Mouse (Mus musculus) left cerebral cortex, postnatal 4 days (tissue): ENCODE results near the gene Chrnb1. TPM values are rescaled to one million over a fixed set of nuclear protein-coding genes. Genes with fewer than 3 reads are reported as not detected.

Experiments
- DNase-seq: peaks from one replicate; pipeline ENCODE4 v3.0.0-alpha.2; 2022
- intact Hi-C: fragments of 180-260 bp; cut with DNase I; formaldehyde crosslinking; loops from one replicate; pipeline ENCODE4 v1.15.1; 2025
- total RNA-seq, 2 experiments: library from RNA; stranded (reverse); gene quantifications; 2 replicates each; pipeline ENCODE4 v1.2.3; 2021

Gene Chrnb1
- 1 to 10 TPM in 1 of 2 experiments, under 1 TPM in 1; 0.48 to 1.5 TPM for total RNA-seq

DNA sequence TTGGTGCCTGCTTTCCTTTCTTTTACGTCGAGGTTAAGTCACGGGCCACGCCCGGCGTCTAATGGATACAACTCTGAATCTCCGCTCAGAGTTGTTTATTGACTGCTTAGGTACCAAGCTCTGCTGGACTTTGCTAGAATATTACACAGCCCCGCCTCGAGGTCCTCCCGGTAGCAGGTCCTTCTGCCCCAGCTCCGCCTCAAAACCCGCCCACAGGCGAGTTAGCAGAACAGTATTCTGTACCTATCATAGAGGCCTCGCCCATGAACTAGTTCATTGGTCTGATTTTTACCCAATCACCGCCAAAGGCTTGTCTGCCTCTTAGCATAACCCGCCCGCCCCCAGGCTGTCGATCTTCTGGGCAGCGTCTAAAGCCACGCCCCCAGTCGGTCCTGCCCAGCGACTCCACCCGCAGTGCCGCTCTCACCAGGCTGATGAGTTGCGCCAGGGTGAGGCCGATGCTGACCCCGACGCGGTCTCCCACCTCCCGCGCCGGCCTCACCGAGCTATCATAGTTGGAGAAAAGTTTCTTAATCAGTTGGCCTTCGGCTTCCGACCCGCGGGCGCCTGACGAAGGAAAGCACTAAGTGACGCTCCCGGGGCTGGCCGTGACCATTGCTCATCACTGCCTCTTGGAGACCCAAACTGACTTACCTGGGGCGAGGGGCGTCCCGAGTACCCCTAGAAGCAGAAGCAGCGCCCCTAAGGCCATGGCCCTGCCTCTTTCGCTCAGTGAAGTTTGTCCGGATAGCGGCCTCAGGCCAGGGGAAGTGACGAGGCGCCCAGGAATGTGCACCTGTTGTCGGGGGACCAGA lies at the start of gene Chrnb1:
TSS of gene Chrnb1 (minus strand) at position 776 of the 815 bp plus-strand sequence.
- peak; percentile 94 for DNase-seq
- intact Hi-C loops = no loop called here

DNA sequence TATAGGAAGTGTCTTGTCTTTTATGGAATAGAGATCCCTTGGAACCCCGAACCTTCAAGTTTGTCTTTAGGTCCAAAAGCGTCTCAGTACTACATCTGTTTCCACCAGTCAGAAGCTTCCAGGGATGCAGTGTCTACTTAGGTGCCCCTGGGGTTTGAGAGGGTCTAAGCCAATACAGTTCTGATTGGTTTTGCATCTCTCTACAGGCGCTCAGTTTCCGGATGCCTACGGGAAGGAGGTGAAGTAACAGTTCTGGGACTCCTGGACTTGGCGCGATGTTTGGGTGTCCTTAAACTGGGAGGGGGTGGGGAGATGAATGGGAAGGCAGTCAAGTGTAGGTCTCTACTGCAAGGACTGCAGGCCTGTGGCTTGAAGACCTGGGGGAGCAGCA lies 43.0 kb upstream of the Chrnb1 start:
- intact Hi-C loops = loop anchor here (5.0 kb wide), 1 partner anchor 36 kb away; the partner anchor contains the start of gene Fgf11
- DNase-seq = no peak

DNA sequence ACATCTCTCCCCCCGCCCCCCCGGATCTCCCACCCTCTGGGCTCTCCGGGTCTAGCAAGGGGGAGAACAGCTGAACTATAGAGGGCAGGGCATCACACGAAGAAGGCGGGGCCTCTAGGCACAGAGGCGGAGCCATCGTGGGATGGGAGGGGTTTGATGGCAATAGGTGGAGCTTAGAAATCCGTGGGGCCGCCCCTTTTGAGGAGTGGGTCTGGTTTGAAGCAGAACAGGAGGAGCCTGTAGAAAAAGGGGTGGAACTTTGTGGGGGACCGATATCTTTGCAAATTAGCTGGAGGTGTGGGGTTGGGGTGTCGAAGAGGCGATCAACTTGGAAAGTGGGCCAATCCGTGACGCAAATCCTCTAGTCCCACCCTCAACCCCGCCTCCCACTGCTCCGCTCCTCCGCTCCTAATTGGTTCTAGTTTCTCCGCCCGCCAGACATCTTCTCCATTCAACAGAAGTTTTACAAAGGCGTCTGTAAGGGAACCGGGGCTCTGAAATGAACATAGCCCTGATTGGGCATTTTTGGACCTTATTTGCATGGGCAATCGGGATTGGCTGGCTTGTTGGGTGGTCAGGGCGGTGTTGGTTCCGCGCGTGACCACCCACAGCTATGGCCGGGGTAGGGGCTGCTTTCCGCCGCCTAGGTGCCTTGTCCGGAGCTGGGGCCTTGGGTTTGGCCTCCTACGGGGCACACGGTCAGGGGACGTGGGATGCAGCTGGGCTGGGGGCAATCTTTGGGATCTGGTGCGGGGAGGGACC lies 42.4 kb upstream of the Chrnb1 start, which contains the start of gene Tmem256:
TSS of gene Tmem256 (plus strand) at position 563 of the 762 bp plus-strand sequence.
- intact Hi-C loops = loop anchor here (5.0 kb wide), 1 partner anchor 36 kb away; the partner anchor contains the start of gene Fgf11
- peak; percentile 98 for DNase-seq

DNA sequence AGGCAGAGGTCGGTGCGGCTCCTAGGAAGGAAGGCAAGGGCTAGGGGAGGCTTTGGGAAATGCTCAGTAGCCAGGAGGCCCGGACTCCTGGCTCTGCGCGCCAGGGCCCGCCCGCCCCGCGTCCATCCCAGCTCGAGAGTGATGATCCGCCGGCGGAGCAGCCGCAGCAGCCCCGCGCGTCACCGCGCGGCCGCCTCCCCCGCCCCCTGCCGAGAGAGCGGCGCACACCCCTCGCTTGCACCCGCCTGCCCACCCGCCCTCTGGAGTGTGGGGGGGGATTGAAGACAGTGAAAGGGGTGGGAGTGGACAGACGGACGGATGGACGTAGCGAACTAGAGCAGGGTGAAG lies 41.8 kb upstream of the Chrnb1 start, which contains the start of gene Nlgn2:
TSS of gene Nlgn2 (minus strand) at position 181 of the 348 bp plus-strand sequence.
- peak; percentile 89 for DNase-seq
- intact Hi-C loops = loop anchor here (5.0 kb wide), 1 partner anchor 35 kb away; the partner anchor contains the start of gene Fgf11

DNA sequence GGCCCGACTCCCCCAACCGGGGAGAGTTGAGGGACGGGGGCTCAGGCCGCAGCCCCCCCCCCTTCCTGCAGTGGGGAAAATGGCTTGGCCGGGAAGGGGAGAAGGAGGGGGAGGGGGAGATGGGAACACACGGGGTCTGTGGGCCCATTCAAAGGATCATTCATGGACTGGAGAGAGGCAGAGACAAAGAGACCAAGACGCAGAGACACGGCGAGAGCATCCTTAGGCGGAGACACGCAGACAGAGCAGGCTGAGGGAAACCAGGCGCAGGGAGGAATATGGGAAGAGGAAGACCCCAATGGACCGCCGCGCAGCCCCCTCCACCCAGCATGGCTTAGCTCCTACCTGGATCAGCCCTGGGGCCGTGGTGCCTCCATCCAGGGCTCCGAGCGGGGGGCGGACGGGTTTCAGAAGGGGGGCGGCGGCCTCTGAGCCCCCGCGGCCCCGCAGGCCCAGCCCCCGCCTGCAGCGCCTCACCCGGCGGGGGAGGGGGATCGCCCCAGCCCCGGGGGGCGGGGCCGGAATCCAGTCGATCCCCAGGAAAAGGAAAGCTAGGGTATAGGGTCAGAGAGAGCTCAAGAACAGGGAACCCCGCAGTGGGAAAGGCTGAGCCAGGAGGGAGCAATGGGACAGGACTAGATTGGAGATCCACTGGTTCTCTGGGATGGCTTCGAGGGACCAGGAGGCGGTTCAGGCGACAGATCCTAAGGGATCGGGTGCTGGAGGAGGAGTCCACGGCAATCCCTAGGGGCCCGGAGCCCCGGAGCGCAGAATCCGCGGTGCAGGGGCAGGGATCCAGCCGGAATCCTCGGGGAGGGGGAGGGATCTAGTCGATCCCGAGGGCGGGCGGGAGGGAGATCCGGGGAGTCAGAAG lies 41.2 kb upstream of the Chrnb1 start:
- peak; percentile 44 for DNase-seq

DNA sequence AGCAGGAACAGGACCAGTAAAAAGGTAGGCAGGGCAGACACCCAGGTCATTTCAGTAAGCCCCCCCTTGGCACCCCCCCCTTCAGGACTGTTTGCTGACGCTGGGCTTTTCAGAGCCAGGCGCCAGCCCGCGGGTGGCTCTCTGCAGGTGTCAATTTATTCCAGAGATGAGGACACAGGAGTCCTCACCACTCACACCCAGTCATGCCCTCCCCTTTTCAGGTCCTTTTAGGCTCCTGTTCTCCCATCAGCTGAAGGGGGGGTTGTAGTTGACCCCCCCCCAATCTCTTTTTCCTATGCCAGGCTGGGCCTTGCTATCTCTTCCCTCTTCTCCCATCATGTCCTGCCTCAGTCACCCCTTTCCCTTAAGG lies 40.2 kb upstream of the Chrnb1 start:
- intact Hi-C loops = loop anchor here (5.0 kb wide), 1 partner anchor 34 kb away; the partner anchor contains the start of gene Fgf11
- DNase-seq = no peak

More for the DNA sequence above, 41.2 kb upstream of the Chrnb1 start:
- intact Hi-C loops = loop anchor here (5.0 kb wide), 1 partner anchor 35 kb away; the partner anchor contains the start of gene Fgf11

DNA sequence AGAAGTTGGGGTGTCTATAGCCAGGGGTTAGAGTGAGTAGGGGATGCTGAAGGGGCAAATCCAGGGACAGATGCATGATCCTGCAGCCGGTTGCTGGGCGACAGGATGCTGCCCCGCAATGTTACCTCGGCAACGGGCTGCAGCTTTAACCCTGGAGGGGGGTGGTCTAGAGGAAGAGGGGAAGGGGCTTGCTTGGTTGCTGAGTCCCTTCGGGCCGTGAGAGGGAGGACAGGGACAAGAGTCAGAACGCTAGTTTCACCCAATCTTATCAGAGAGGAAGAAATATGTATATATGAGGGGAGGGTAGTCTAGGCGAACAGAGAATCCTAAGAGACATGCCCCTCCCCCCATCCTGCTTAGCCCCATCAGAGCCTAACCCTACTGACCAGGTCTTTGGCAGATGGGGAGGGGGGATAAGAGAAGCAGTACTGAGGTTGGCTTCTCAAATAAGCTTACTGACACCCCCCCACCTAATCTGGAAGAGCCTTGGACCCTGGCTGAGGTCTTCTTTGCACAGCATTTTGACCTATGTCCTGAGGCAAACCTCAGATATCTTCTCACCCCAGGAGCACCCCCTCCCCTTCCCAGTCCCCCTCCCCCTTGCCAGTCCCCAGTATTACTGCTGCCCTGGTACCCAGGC lies 39.7 kb upstream of the Chrnb1 start:
- intact Hi-C loops = loop anchor here (5.0 kb wide), 1 partner anchor 33 kb away; the partner anchor contains the start of gene Fgf11
- no peak for DNase-seq

DNA sequence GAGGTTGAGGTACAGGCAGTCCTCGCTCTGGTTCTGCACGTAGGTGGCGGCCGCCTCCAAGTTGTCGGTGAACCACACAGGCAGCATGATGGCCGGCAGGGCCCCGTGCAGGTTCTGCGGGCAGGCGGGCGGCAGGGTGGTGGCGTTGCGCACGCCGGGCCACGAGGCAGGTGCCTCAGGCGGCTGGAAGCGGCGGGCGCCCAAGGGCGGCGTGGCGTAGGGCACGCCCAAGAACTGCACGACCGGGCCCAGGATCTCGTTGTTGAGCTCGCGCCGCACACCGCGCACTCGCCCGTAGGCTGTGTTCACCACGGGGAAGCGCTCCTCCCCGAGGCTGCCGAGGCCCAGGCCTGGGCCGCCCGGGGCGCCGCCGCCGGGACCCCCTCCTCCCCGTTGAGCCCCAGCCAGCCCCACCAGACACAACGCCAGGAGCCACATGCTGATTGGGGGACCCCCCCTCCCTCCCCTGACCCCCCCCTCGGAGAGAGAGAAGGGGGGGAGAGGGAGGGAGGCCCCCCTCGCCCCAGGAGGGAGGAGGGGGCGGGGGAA lies 38.3 kb upstream of the Chrnb1 start:
- intact Hi-C loops = no loop called here
- no peak for DNase-seq

DNA sequence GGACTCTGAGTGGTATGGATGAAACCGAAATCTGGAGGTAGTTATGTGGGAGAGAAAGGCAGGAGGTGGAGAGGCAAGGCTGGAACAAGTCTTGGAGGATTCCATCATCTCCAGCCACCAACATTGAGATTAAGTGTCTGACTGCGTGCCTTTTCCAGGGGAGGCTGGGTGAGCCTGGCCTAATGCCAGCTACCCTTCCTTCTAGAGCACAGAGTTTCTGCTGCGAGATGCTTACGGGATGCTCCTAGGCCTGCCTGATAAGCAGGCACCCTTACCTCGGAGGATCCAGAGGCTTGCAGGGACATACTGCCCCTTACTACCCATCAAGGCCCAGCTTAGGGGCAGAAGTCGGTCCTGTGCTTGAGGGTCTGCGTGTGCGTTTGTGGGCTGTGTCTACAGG lies 37.8 kb upstream of the Chrnb1 start:
- DNase-seq = no peak
- intact Hi-C loops = no loop called here

DNA sequence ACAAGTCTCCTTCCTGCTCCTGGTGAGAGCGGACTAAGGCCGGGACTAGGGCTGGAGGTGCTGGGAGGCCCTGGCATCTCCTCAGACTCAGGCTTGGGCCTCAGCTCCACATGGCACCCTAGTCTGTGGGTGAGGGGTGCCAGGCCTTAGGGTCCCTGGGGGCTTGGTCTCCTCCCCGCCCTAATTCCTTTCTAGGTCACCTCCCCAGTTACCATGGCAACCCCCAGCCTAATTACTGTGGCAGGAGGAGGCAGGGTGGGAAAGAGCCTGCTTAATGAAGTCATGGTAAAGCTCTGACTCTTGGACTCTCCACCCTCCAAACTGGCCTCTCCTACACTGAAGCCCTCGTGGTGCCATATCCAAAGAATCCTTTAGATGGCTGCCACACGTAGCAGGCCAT lies 33.1 kb upstream of the Chrnb1 start:
- DNase-seq = no peak
- intact Hi-C loops = no loop called here

DNA sequence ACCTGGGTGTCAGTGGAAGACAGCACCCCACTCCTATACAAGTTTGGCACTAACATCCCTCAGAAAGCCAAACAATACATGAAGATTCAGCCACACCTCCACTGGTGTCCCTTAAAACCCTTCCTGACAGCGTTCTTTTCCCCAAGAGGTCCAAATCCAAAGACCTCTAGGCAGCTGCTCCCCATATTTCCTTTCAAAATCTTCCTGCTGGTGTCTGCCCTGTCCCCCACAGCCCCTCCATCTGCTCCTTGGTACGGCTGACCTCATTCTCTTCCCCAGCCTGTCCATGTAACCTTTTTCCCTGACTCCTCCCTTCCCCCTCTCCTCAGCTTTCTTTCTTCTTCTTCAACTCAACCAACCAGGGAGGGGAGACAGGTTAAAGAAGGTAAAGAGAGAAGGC lies 27.7 kb upstream of the Chrnb1 start:
- DNase-seq = no peak
- intact Hi-C loops = no loop called here

DNA sequence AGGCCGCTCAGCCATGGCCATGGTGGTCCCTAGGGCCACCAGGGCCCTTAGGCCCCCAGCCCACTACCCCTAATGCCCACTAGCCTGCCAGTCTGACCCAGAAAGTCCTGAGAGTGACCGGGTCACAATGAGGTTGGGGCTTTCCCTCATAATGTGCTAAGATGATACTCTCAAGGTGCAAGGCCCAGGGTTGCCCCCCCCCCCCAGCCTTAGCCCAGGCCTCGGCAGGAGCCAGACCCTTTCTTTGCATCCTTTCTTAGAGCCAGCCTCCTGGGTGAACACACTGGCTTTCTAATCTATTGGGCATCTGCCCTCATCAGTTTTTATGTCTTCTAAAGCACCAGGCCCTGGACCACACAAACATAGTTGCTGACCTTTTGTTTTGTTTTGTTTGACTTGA lies 26.3 kb upstream of the Chrnb1 start, which contains the start of gene Spem1:
TSS of gene Spem1 (minus strand) at position 101 of the 400 bp plus-strand sequence.
- DNase-seq = no peak

DNA sequence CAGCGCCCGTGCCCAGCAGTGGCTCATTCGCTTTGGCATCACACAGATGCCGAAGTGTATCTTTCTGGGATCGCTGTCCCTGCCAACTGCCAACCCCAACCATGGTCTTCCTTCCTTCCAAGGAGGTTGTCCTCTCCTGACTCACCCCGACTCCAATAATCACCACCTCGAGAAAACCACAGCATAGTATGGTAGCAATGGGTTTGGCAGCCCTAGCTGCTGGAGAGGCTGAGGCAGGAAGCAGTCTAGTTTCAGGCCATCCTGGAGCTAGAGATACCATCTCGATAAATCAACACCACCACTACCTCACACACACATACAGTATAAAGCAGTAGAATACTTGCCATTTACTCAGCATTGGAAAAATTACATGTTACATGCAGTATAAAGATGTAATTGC lies 23.1 kb upstream of the Chrnb1 start:
- DNase-seq = no peak
- intact Hi-C loops = no loop called here

More for the DNA sequence above, 26.3 kb upstream of the Chrnb1 start, which contains the start of gene Spem1:
- intact Hi-C loops = no loop called here

DNA sequence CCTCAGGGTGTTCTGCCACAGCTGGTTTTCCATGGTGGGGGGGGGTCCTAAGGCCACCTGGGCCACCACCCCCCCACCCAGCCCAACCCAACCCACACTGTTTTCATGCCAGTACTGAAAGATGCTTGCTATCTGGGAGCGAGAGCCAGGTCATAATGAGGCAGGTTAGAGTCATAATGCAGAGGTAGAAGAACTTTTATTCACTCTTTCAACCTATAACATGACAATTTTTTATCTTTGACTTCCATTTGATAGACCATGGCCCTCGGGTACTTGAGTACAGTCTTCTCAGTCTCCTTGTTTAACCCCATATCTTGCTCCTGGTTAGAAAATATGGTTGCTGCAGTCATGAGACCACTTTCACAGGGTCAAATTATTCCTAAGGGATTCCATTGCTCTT lies 22.6 kb upstream of the Chrnb1 start, which contains the start of gene Spem2:
TSS of gene Spem2 (minus strand) at position 101 of the 400 bp plus-strand sequence.
- intact Hi-C loops = no loop called here

DNA sequence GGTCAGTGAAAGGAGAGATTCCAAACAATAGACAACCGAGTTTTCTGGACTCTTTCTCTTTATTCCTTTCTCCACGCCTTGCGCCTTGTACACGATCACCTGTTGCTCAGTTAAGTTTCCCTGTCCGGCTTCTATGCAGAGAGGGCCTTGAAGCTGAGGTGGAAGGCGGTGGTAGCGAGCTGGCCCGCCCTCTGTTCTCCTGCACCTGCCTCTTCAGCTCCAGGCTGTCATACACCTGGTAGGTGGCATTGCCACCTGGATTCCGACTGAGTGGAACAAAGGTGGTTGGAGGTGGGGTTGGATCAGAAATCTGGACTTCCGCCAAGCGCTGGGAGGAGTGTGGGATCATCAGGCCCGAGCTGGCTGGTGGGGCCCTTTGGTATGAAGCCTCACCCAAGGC lies 20.8 kb upstream of the Chrnb1 start:
- intact Hi-C loops = no loop called here

More for the DNA sequence above, 22.6 kb upstream of the Chrnb1 start, which contains the start of gene Spem2:
- no peak for DNase-seq

DNA sequence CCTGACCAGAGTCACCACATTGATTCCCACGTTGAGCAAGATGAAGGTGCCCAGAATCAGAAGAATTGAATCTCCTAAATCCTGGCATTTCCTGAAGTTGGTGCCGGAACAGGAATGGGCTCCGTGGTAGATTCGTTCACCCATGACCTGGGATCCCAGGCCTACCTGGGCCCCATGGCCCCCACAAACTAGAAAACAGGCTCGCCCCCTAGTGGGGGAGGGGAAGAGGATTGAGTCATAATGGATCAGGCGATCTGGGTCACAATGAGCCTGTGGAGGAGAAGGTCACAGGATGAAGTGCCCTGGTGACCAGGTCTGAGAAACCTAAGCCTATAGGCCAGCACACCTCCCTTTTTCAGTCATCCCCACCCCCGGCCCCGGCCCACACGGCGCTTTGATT lies 19.4 kb upstream of the Chrnb1 start, which contains the start of gene Gm39566:
TSS of gene Gm39566 (minus strand) at position 144 of the 400 bp plus-strand sequence.
- no peak for DNase-seq
- intact Hi-C loops = no loop called here

More for the DNA sequence above, 20.8 kb upstream of the Chrnb1 start:
- DNase-seq = no peak

DNA sequence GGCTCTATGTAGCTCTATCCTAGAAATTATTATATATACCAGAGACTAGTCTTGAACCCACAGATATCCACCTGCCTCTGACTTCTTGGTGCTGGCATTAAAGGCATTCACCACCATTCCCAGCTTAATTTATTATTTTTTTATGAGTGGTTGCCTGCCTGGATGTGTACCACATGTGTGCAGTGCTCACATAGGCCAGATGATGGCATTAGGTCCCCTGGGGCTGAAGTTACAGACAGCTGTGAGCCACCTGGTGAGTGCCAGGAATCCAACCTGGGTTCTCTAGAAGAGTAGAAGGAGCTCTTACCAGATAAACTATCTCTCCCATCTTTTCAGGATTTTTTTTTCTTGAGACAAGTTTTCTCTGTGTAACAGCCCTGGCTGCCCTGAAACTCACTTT lies 14.5 kb upstream of the Chrnb1 start:
- intact Hi-C loops = no loop called here
- no peak for DNase-seq

DNA sequence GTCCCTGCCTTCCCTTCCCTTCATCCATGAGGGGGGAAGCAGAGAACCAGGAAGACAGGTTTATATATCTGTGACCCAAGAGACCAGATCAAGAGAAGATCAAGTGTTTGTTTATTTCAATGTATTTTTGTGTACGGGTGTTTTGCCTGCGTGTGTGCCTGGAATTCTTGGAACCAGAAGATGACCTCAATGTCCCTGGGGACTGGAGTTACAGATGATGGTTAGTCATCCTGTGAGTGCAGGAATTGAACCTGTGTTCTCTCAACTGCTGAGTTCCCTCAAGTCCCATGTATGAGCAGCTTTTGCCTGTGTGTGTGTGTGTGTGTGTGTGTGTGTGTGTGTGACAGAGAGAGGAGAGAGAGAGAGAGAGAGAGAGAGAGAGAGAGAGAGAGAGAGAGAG lies 11.9 kb upstream of the Chrnb1 start:
- no peak for DNase-seq
- intact Hi-C loops = no loop called here

DNA sequence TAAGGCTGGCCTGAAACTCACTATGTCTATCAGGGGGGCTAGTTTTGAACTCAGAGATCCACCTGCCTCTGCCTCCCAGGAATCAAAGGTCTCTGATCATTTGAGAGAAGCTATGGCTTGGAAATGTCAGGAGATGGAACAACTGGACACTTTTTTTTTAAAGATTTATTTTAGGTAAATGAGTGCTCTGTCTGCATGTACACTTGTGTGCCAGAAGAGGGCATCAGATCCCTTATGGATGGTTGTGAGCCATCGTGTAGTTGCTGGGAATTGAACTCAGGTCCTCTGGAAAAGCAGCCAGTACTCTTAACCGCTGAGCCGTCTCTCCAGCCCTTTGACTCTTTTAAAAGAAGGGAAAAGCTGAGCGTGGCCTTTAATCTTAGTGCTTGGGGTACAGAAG lies 10.6 kb upstream of the Chrnb1 start:
- intact Hi-C loops = no loop called here
- DNase-seq = no peak
